Comparison of ENCODE assay signal across 8 mouse cellular contexts in genomic region chr2:11604053-11604452, GRCm38 (mm10). TPM values are rescaled to one million over a fixed set of nuclear protein-coding genes. Genes with fewer than 3 reads are reported as not detected.
DNase-seq lines count a peak whose midpoint lies in the region; ATAC-seq and TF ChIP-seq lines count a peak whose summit lies in the region.

Gene Rbm17 (minus strand): TSS chr2:11604153.

- H3K79me2 ChIP-seq in macrophage (ENCODE audit: inconsistent target), result peaks cover 37% of the 10 kb centered on the region

- H3K4me1 ChIP-seq in kidney, adult 2 months (ENCODE audit: control insufficient read depth, insufficient read depth, low read length), result no peaks in the 10 kb centered on the region; the same call in 1 of the 2 replicates
- H3K4me1 ChIP-seq in hindbrain, postnatal 0 days (ENCODE audit: insufficient read depth, low read length), result 0 out of 2 replicates have a peak, but pooled peaks cover 6% of the 10 kb centered on the region

- TF ChIP-seq POLR2A in kidney, adult 2 months (IDR thresholded peaks at IDR 0.05; ENCODE audit: low read depth, low read length), result no peak

- H3K4me3 ChIP-seq in kidney, adult 2 months (ENCODE audit: insufficient read depth, low read depth, low read length), result peak within 1 kb of the TSS; percentile 71
- H3K4me3 ChIP-seq in hindbrain, postnatal 0 days (ENCODE audit: low read length), result peak within 1 kb of the TSS; percentile 98
- no peak within 1 kb of the TSS for H3K4me3 ChIP-seq in macrophage (ENCODE audit: inconsistent target)

- no peaks in the 10 kb centered on the region for H3K27me3 ChIP-seq in kidney, adult 2 months (replicated peaks; ENCODE audit: control insufficient read depth, insufficient read depth, low read length)
- H3K27me3 ChIP-seq in hindbrain, postnatal 0 days (ENCODE audit: insufficient read depth, low read length), result no peaks in the 10 kb centered on the region

- ATAC-seq in hindbrain, postnatal 0 days, result no peak

- WGBS in kidney, adult 2 months, result 90% methylated on average over 5 of the region's 5 CpGs
- 88% methylated on average over 5 of the region's 5 CpGs for WGBS in hindbrain, postnatal 0 days
- WGBS in macrophage (ENCODE audit: missing documents), result 91% methylated on average over 5 of the region's 5 CpGs

- H3K36me3 ChIP-seq in kidney, adult 2 months (ENCODE audit: control insufficient read depth, insufficient read depth, low read length), result no peaks in the 10 kb centered on the region
- 0 out of 2 replicates have a peak, but pooled peaks cover 3% of the 10 kb centered on the region for H3K36me3 ChIP-seq in hindbrain, postnatal 0 days (ENCODE audit: insufficient read depth, low read length)
- 0 out of 2 replicates have a peak, but pooled peaks cover 4% of the 10 kb centered on the region for H3K36me3 ChIP-seq in macrophage (ENCODE audit: inconsistent target)

- peak within 1 kb of the TSS; percentile 97 for H3K9ac ChIP-seq in hindbrain, postnatal 0 days (replicated peaks; ENCODE audit: low read length)

- H3K27ac ChIP-seq in kidney, adult 2 months (ENCODE audit: insufficient read depth, low read depth, low read length), result no peak within 1 kb of the TSS
- H3K27ac ChIP-seq in hindbrain, postnatal 0 days, result peak within 1 kb of the TSS; percentile 83; the same call in 1 of the 2 replicates
- no peak within 1 kb of the TSS for H3K27ac ChIP-seq in macrophage

- peak within 1 kb of the TSS; percentile 81 for H3K4me2 ChIP-seq in hindbrain, postnatal 0 days (ENCODE audit: low read depth, low read length)

- no peak for DNase-seq in kidney, adult 2 months
- no peak for DNase-seq in kidney, adult 18-20 months
- no peak for DNase-seq in adrenal gland, postnatal 14 days
- DNase-seq in gastrocnemius, postnatal 10 days, result no peak
- no peak for DNase-seq in hindbrain, postnatal 0 days (ENCODE audit: low spot score)
- DNase-seq in embryo, embryonic 11 days, result no peak
- DNase-seq in embryo, embryonic 10.5 days (ENCODE audit: low spot score), result no peak

- no peak for TF ChIP-seq CTCF in kidney, adult 2 months (conservative IDR thresholded peaks at IDR 0.05; ENCODE audit: insufficient read depth, insufficient read length, low read depth, low read length)
- TF ChIP-seq CTCF in hindbrain, postnatal 0 days (IDR thresholded peaks at IDR 0.05; ENCODE audit: low read depth), result no peak

- H3K9me3 ChIP-seq in hindbrain, postnatal 0 days (ENCODE audit: low read length), result no peaks in the 10 kb centered on the region

RNA-seq across cellular contexts. Expression of gene Rbm17, which starts in this region (rescaled TPM):
- polyA plus RNA-seq in kidney, adult 2 months (2012; rRNA removed), result 41.3 and 48.7 TPM in 2 replicates
- total RNA-seq in adrenal gland, postnatal 14 days (2021), result 121 and 145 TPM in 2 replicates
- total RNA-seq in gastrocnemius, postnatal 10 days (2021), result 10 to 100 TPM; 63.3 to 69.8 TPM
- total RNA-seq in hindbrain, postnatal 0 days (2014; rRNA removed), result 57.3 and 59.5 TPM in 2 replicates
- polyA plus RNA-seq in hindbrain, postnatal 0 days (2015; fragmentation: Nextera tagmentation; extraction: Ambion mirVana), result 127 and 128 TPM in 2 replicates
- total RNA-seq in macrophage (2018; cell fraction: chromatin; rRNA removed), result 100 to 1,000 TPM in 18 of 26 experiments, 10 to 100 TPM in 8; 27.1 to 186 (median 125) TPM
- total RNA-seq in macrophage (2018; cell fraction: cytosol; rRNA removed), result 10 to 100 TPM; 59.7 to 86.9 (median 72.2) TPM
- 100 to 1,000 TPM in 2 of 26 experiments, 10 to 100 TPM in 24; 32.3 to 112 (median 72.3) TPM for total RNA-seq in macrophage (2018; cell fraction: nucleus; rRNA removed)
- polyA plus RNA-seq in macrophage (2018), result 69.8 to 119 TPM (median 79.7 TPM) in 3 replicates
